Mouse (Mus musculus): ENCODE results near the gene Per2.
"Not testable (repeated sequence)": the region's sequence is repeated elsewhere in the genome, so short reads cannot be mapped to it uniquely, and the experiment has no call there.

The Per2 gene

GRCm38 (mm10) chr1:91459059-91459809, at the start of gene Per2:
Gene Per2 (minus strand): TSS chr1:91459324.
- peak; percentile 99 for DNase-seq (ENCODE audit: low read depth, low spot score)

GRCm38 (mm10) chr1:91504615-91505014, 45.5 kb upstream of the Per2 start:
- no peak for DNase-seq (ENCODE audit: low read depth, low spot score)

DNA sequence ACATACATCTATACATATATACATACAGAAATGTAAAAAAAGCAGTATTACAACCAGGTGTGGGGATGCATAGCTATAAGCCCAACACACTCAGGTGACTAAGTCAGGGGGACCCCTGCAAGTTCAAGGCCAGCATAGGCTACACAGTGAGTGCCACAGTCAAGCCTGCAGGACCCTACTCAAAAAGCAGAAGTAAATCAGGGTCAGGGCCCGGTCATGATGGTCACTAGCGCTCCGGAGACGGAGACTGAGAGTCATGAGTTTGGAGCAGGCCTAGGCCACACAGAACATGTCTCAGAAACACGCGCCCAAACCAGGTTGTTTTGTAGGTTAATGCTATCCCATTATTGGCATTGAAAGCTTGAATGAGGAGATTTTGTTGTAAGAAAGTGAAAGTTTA, 39.5 kb upstream of the Per2 start:
- DNase-seq (ENCODE audit: low read depth, low spot score): no peak

DNA sequence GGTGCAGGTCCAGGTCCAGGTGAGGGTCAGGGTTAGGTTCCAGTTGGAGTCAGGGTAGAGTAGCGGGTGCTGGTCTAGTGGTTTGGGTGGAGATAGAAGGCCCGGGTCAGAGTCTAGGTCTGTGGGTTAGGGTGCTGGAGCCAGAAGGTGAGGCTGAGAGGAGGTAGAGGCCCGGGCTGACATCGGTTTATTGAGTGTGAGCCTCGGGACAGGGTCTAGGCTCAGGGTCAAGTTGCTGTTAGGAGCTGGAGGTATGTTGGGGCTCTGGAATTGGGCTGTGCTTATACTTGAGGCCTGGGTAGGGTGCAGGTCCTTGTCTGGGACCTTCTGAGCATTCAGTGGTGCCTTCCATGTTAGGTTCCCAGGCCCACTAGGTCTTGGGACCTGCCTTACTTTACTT, 36.2 kb upstream of the Per2 start:
- DNase-seq (ENCODE audit: low read depth, low spot score): no peak

GRCm38 (mm10) chr1:91494457-91495140, 35.5 kb upstream of the Per2 start, which contains the start of gene Traf3ip1:
Gene Traf3ip1 (plus strand): TSS chr1:91494647.
- peak; percentile 94 for DNase-seq (ENCODE audit: low read depth, low spot score)

- DNase-seq (ENCODE audit: low read depth, low spot score): no peak
Observed at GRCm38 (mm10) chr1:91493938-91494337, 34.8 kb upstream of the Per2 start.

- no peak for DNase-seq (ENCODE audit: low read depth, low spot score)
Observed at GRCm38 (mm10) chr1:91492740-91493139, 33.6 kb upstream of the Per2 start.

- no peak for DNase-seq (ENCODE audit: low read depth, low spot score)
Observed at GRCm38 (mm10) chr1:91490322-91490721, 31.2 kb upstream of the Per2 start.

DNA sequence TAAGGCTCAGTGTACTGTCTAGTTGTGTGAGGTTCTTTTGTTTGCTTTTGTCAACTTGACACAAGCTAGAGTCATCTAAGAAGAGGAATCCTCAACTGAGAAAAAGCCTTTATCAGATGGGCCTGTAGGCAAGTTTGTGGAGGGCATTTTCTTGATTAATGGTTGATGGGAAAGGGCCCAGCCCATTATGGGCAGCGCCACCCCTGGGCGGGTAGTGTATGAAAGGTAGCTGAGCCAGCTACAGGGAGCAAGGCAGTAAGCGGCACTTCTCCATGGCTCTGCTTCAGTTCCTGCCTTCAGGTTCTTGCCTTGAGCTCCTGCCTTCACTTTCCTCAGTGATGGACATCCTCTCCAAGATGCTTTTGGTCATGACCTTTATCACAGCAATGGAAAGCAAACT, 27.0 kb upstream of the Per2 start:
- no peak for DNase-seq (ENCODE audit: low read depth, low spot score)

DNA sequence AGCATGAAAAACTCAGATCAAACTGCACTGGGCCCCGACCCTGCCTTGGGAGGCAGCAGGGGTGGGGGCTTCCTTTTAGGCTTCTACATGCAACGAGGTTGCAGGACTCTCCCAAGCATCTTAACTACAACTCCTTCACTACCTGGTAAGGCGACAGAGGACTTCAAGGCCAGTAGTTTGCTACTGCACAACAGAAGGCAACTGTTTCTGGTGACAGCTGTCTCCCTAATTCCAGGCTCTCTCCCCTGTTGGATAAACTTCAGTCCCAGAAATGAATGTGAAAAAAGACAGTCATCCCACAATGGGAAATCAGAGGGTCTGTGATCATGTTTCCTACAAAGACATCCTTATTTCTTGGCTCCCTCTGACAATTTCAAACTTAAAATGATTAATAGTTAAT, 26.3 kb upstream of the Per2 start:
- DNase-seq (ENCODE audit: low read depth, low spot score): no peak

DNA sequence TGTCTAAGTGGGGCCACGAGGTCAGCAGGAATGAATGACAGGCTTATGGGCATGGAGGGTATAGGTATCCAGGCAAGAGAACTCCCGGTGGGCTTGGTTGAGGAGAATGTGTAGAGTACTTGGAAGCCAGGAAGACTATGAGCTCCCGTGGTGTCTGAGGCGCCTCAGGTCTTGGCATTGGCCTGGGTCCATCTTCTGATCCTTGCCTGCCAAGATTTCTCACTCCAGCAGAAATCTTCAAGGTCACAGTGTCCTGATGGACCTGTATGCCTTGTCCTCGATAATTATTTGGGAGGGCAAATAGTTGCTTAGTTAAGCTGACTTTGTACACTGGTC, 24.9 kb upstream of the Per2 start:
- DNase-seq (ENCODE audit: low read depth, low spot score): no peak

DNA sequence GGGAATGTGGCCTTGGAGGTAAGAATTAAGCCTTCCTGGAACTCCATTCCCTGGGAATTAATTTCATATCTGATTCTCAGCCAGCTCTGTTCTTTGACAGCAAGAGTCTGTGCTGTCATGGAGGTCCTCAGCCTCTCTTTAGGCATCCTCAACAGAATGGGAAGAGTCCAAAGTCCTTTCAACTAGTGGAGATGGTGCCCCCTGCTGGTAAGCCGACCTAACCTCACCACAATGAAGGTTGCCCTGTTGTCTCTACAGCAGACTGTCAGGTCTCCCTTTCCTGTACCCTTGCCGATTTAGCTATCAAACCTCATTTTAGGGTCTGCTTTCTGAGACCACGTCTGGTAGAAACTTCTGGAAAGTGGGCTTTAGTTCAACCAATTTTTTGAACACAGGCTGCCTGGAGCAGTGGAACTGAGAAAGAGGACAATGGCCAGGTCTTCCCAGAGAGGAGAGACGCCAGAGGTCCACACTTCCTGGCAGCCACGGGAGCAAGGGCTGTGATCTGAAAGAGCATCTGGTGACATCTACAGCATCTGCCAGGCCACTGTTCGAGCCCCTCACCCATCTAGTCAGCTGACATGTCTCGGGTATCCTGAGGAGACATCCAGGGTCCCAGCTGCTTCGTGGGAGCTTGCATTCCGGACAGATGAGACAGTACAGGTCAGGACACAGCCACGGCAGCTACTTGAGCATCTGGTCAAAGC, 24.3 kb upstream of the Per2 start:
- DNase-seq (ENCODE audit: low read depth, low spot score): peak; percentile 75

- no peak for DNase-seq (ENCODE audit: low read depth, low spot score)
Observed at GRCm38 (mm10) chr1:91482616-91483211, 23.6 kb upstream of the Per2 start.

- DNase-seq (ENCODE audit: low read depth, low spot score): peak; percentile 36
Observed at GRCm38 (mm10) chr1:91478958-91479357, 19.8 kb upstream of the Per2 start.

DNA sequence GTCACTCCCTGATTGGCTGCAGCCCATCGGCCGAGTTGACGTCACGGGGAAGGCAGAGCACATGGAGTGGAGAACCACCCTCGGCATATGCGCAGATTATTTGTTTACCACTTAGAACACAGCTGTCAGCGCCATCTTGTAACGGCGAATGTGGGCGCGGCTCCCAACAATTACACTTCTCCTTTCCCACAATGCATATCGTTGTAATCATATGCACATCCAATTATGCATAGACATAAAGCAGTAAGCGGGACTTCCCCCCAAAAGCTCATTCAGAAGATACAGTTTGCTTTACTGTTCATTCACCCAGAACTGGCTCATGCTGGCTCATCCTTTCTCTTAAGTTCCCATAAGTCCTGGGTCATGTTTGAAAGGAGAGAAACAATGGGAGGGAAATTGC, 19.0 kb upstream of the Per2 start:
- DNase-seq (ENCODE audit: low read depth, low spot score): not testable (repeated sequence)

DNA sequence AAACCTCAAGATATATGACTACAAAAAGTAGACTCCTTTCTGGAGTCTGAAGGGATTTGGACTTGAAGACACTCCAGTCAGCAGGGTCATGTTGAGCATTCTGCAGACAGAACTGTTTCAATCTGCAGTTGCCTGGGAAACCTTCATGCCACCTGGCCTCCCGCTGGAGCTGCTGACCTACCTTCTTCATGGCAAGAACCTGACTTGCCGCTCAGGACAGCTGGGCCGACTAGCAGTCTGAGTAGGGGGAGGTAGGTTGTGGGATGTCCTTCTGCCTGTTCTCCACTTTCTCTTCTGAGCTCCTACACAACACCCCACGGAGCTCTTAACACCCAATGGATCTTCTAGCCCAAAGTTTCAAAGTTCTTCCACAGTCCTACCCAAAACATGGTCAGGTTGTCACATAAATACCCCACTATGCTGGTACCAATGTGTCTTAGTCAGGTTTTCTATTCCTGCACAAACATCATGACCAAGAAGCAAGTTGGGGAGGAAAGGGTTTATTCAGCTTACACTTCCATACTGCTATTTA, 10.8 kb upstream of the Per2 start:
- no peak for DNase-seq (ENCODE audit: low read depth, low spot score)

DNA sequence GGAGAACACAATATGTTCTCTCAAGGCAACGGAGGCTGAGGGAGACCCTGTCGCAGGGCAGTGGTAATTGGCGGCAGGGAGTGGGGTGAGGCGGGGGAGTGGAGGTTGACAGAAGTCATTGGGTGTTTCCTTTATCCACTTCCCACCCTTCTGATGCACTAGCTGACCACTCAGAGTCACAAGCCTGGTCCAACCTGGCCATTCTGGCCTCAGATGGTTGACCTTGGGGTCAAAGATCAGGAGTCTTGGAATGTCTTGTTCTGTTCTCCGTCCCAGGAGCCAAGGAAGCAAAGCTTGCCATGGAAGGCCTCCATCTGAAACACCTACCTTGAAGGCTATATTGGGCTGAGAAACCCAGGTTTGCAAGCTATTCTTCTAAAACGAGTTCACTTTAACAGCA, 7.1 kb upstream of the Per2 start:
- no peak for DNase-seq (ENCODE audit: low read depth, low spot score)

GRCm38 (mm10) chr1:91465244-91465643, 6.1 kb upstream of the Per2 start:
- no peak for DNase-seq (ENCODE audit: low read depth, low spot score)

- no peak for DNase-seq (ENCODE audit: low read depth, low spot score)
Observed at GRCm38 (mm10) chr1:91464436-91464835, 5.3 kb upstream of the Per2 start.

DNA sequence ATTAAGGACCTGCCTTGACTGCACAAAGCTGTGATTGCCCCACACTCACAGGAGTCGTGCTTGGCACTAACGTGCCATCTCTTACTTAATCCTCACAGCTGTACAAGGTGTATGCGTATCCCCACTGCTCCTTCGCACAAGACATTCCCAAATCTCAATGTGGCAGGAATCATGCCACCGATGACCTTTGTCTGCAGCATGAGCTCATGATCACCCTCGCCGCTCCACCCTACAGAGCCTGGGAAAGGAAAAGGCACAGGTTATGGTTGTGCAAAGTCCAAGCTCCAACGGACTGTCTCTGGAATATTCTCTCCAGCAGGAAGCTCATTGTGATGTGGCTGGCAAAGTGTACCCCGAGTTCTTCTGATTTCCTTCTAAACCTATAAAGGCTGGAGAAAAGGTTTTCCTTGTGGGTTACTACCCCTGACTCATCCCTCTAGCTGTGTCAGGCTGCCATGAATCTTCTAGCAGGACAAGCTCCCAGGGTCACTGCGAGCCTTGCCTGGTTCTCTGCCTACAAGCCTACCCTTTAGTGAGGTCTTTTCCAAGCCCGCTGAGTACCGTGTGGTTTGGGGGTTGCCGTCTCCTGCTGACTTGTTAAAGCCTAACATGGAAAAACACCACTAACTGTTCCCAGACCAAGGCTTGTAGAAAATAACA, 4.3 kb upstream of the Per2 start:
- no peak for DNase-seq (ENCODE audit: low read depth, low spot score)

- DNase-seq (ENCODE audit: low read depth, low spot score): peak; percentile 25
Observed at GRCm38 (mm10) chr1:91460564-91460963, 1.4 kb upstream of the Per2 start.

DNA sequence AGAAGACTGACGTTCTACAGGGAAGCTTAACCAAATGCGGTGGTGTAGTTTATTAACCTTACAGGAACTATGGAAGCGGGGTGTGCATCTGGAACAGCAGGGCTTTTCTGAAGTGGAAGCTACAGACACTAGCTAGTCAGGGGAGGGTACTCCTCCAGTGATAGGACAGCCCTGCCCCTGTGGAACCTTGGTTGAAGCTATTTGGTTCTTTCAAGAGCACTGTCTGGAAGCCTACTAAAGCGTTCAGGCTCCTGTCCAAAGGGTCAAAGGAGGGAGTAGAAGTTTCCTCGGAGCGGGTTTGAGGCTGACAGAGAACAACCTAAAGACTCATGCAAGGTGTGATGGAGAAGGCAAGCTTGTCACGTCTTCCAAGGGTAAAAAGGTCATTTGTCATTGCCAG, 945 bp upstream of the Per2 start:
- DNase-seq (ENCODE audit: low read depth, low spot score): no peak
